ENCODE assay signal across 34 mouse cellular contexts in genomic region chr2:104768697-104769096, GRCm38 (mm10). TPM values are rescaled to one million over a fixed set of nuclear protein-coding genes. Genes with fewer than 3 reads are reported as not detected.
DNase-seq lines count a peak whose midpoint lies in the region; ATAC-seq and TF ChIP-seq lines count a peak whose summit lies in the region.
"Had no signal": no experiment of that assay in that cellular context is flagged by ENCODE, and none has a peak within 500 bp of the region (broad histone marks: within the 10 kb centered on the region; RNA-seq: fewer than 3 reads in every experiment).

No protein-coding gene starts in this region.

- DNase-seq in liver, adult 2 months (ENCODE audit: extremely low read depth, low read depth, low spot score): peak; percentile 85
- DNase-seq in liver, embryonic 11.5 days (ENCODE audit: low spot score): no peak
- no peak for DNase-seq in liver, embryonic 14.5 days (ENCODE audit: low read depth in 3 of 3, low spot score in 3 of 3)
- peak; percentile 28 for DNase-seq in yolk sac, embryonic 10.5 days (ENCODE audit: low spot score)
- DNase-seq in spleen, postnatal 14 days (ENCODE audit: low spot score in 2 of 2): no peak
- no peak for DNase-seq in embryo, embryonic 11 days
- DNase-seq: adrenal gland, adult 2 months; adrenal gland, postnatal 14 days; cerebellum, adult 11 months; cerebellum, adult 2 months; cerebellum, postnatal 10 days; cerebellum, postnatal 36 days; gastrocnemius, postnatal 10 days; gastrocnemius, postnatal 36 days; heart, adult 18-20 months; heart, postnatal 14 days; heart, postnatal 4 days had no signal

- H3K4me3 ChIP-seq in liver, adult 2 months (ENCODE audit: insufficient read depth, low read depth, low read length): no peak overlapping the region
- H3K4me3 ChIP-seq in liver, embryonic 11.5 days (ENCODE audit: low read depth, low read length): no peak overlapping the region
- no peak overlapping the region for H3K4me3 ChIP-seq in liver, embryonic 14.5 days (ENCODE audit: insufficient read depth in 1 of 2, low read depth in 2 of 2, low read length in 2 of 2)
- H3K4me3 ChIP-seq in liver, embryonic 16.5 days (ENCODE audit: low read depth, low read length): no peak overlapping the region
- H3K4me3 ChIP-seq: forebrain, embryonic 10.5 days; forebrain, embryonic 13.5 days; heart, embryonic 12.5 days; heart, embryonic 15.5 days had no signal

- 0 out of 2 replicates have a peak overlapping the region, but pooled peaks have one; percentile 34 for H3K27ac ChIP-seq in liver, adult 2 months (replicated peaks; ENCODE audit: insufficient read depth, low read depth, low read length)
- H3K27ac ChIP-seq in liver, embryonic 11.5 days (ENCODE audit: low read depth, low read length): no peak overlapping the region
- H3K27ac ChIP-seq in liver, embryonic 14.5 days: no peak overlapping the region
- H3K27ac ChIP-seq in liver, embryonic 16.5 days (ENCODE audit: low read length): no peak overlapping the region
- H3K27ac ChIP-seq: forebrain, embryonic 10.5 days; forebrain, embryonic 13.5 days; heart, embryonic 15.5 days; hindbrain, embryonic 14.5 days; hindbrain, postnatal 0 days had no signal

- H3K36me3 ChIP-seq in liver, adult 2 months (ENCODE audit: control insufficient read depth, insufficient read depth, low read length): peaks cover 10% of the 10 kb centered on the region; the same call in 1 of the 2 replicates
- H3K36me3 ChIP-seq in liver, embryonic 11.5 days (ENCODE audit: control insufficient read depth, insufficient read depth, low read length): peaks cover 22% of the 10 kb centered on the region
- H3K36me3 ChIP-seq in liver, embryonic 14.5 days (replicated peaks; ENCODE audit: control insufficient read depth, insufficient read depth, low read depth): no peaks in the 10 kb centered on the region; the same call in 1 of the 2 replicates
- no peaks in the 10 kb centered on the region; the same call in 1 of the 2 replicates for H3K36me3 ChIP-seq in liver, embryonic 16.5 days (ENCODE audit: control insufficient read depth, insufficient read depth)

- no peak overlapping the region for H3K4me2 ChIP-seq in liver, embryonic 11.5 days
- no peak overlapping the region for H3K4me2 ChIP-seq in liver, embryonic 14.5 days (ENCODE audit: low read depth)
- no peak overlapping the region for H3K4me2 ChIP-seq in liver, embryonic 16.5 days (ENCODE audit: low read depth, low read length)
- H3K4me2 ChIP-seq: forebrain, embryonic 13.5 days; heart, embryonic 12.5 days; heart, embryonic 15.5 days; hindbrain, embryonic 14.5 days had no signal

- no peak for TF ChIP-seq CTCF in liver, adult 2 months (IDR thresholded peaks at IDR 0.05; ENCODE audit: low read depth, low read length)
- TF ChIP-seq CTCF in liver, embryonic 14.5 days (IDR thresholded peaks at IDR 0.05; ENCODE audit: low read depth): no peak

- no peak for ATAC-seq in liver, embryonic 11.5 days (replicated peaks; ENCODE audit: low FRiP score)
- ATAC-seq in liver, embryonic 14.5 days (ENCODE audit: insufficient read depth): peak; percentile 45; the same call in 1 of the 2 replicates
- ATAC-seq in liver, embryonic 16.5 days (ENCODE audit: low read depth): peak; percentile 71; the same call in 1 of the 2 replicates
- ATAC-seq: CD4-positive, CD25-positive, alpha-beta regulatory T cell, adult 4 months; forebrain, embryonic 13.5 days; forebrain, embryonic 16.5 days; hindbrain, postnatal 0 days had no signal

- TF ChIP-seq EP300 in liver, embryonic 14.5 days (IDR thresholded peaks at IDR 0.05; ENCODE audit: low read depth): no peak

- TF ChIP-seq POLR2A in liver, adult 2 months (IDR thresholded peaks at IDR 0.05; ENCODE audit: extremely low read depth, insufficient read depth, low read length): no peak

- H3K4me1 ChIP-seq in liver, adult 2 months (ENCODE audit: control insufficient read depth, insufficient read depth, low read length): peaks cover 5% of the 10 kb centered on the region; the same call in 1 of the 2 replicates
- H3K4me1 ChIP-seq in liver, embryonic 11.5 days (replicated peaks; ENCODE audit: control insufficient read depth, insufficient read depth, low read length): no peaks in the 10 kb centered on the region
- no peaks in the 10 kb centered on the region for H3K4me1 ChIP-seq in liver, embryonic 14.5 days (replicated peaks; ENCODE audit: control insufficient read depth in 2 of 2, insufficient read depth in 2 of 2, low read length in 1 of 2)
- H3K4me1 ChIP-seq in liver, embryonic 16.5 days (ENCODE audit: control insufficient read depth, low read depth, low read length): no peaks in the 10 kb centered on the region
- H3K4me1 ChIP-seq: forebrain, embryonic 10.5 days; forebrain, embryonic 13.5 days; heart, embryonic 15.5 days had no signal

- no peak overlapping the region for H3K9ac ChIP-seq in liver, adult 2 months (ENCODE audit: low read depth, low read length)
- H3K9ac ChIP-seq in liver, embryonic 11.5 days (ENCODE audit: low read depth, low read length): no peak overlapping the region
- H3K9ac ChIP-seq in liver, embryonic 14.5 days (replicated peaks): no peak overlapping the region
- H3K9ac ChIP-seq in liver, embryonic 16.5 days (ENCODE audit: low read depth, low read length): no peak overlapping the region
- H3K9ac ChIP-seq: forebrain, embryonic 13.5 days; heart, embryonic 12.5 days; heart, embryonic 15.5 days; hindbrain, embryonic 14.5 days had no signal

- H3K27me3 ChIP-seq in liver, adult 2 months (ENCODE audit: control insufficient read depth, insufficient read depth, low read length): no peaks in the 10 kb centered on the region
- no peaks in the 10 kb centered on the region for H3K27me3 ChIP-seq in liver, embryonic 11.5 days (replicated peaks; ENCODE audit: control insufficient read depth, insufficient read depth, low read length)
- no peaks in the 10 kb centered on the region for H3K27me3 ChIP-seq in liver, embryonic 14.5 days (ENCODE audit: control insufficient read depth, insufficient read depth, low read length)
- H3K27me3 ChIP-seq in liver, embryonic 16.5 days (ENCODE audit: control insufficient read depth, insufficient read depth, low read depth, low read length): no peaks in the 10 kb centered on the region
- H3K27me3 ChIP-seq: forebrain, embryonic 13.5 days; heart, embryonic 12.5 days; heart, embryonic 15.5 days had no signal

- no peaks in the 10 kb centered on the region for H3K9me3 ChIP-seq in liver, embryonic 11.5 days (ENCODE audit: control insufficient read depth, low read length)
- H3K9me3 ChIP-seq in liver, embryonic 14.5 days (ENCODE audit: control insufficient read depth, low read length): no peaks in the 10 kb centered on the region
- no peaks in the 10 kb centered on the region for H3K9me3 ChIP-seq in liver, embryonic 16.5 days (replicated peaks; ENCODE audit: control insufficient read depth, low read length)
- H3K9me3 ChIP-seq: forebrain, embryonic 10.5 days; forebrain, embryonic 13.5 days; heart, embryonic 12.5 days; heart, embryonic 15.5 days had no signal

- WGBS in liver, adult 2 months: 18% methylated on average over 1 of the region's 1 CpGs
- 79% methylated on average over 1 of the region's 1 CpGs for WGBS in liver, embryonic 11.5 days
- 65% methylated on average over 1 of the region's 1 CpGs for WGBS in liver, embryonic 14.5 days (ENCODE audit: insufficient replicate concordance)
- 54% methylated on average over 1 of the region's 1 CpGs for WGBS in liver, embryonic 16.5 days (ENCODE audit: insufficient replicate concordance)

- H3K79me2 ChIP-seq in liver, adult 2 months (ENCODE audit: control insufficient read depth, insufficient read depth, low read length): no peaks in the 10 kb centered on the region

RNA-seq across cellular contexts. Expression of gene Depdc7, which starts 26.0 kb away (rescaled TPM):
- 50.9 and 53.5 TPM in 2 replicates for total RNA-seq in liver, adult 2 months (2014; rRNA removed)
- polyA plus RNA-seq in liver, adult 2 months (2012; rRNA removed): 26.4 and 30.0 TPM in 2 replicates
- polyA plus RNA-seq in liver, embryonic 11.5 days (2014; fragmentation: Nextera tagmentation; extraction: Ambion mirVana): 10.3 and 12.3 TPM in 2 replicates
- 3.9 and 5.7 TPM in 2 replicates for polyA plus RNA-seq in liver, embryonic 14.5 days (2012; rRNA removed)
- 9.5 and 9.8 TPM in 2 replicates for polyA plus RNA-seq in liver, embryonic 14.5 days (2014; fragmentation: Nextera tagmentation; extraction: Ambion mirVana)
- polyA plus RNA-seq in liver, embryonic 16.5 days (2015; fragmentation: Nextera tagmentation; extraction: Ambion mirVana): 13.0 and 14.0 TPM in 2 replicates
- polyA plus RNA-seq: CD4-positive, CD25-positive, alpha-beta regulatory T cell, adult 4 months had no signal

RNA-seq across cellular contexts. Expression of gene Qser1, which starts 47.9 kb away (rescaled TPM):
- 6.0 and 7.3 TPM in 2 replicates for total RNA-seq in liver, adult 2 months (2014; rRNA removed)
- 2.0 and 2.2 TPM in 2 replicates for polyA plus RNA-seq in liver, adult 2 months (2012; rRNA removed)
- 8.8 and 9.0 TPM in 2 replicates for polyA plus RNA-seq in liver, embryonic 11.5 days (2014; fragmentation: Nextera tagmentation; extraction: Ambion mirVana)
- 2.0 and 2.7 TPM in 2 replicates for polyA plus RNA-seq in liver, embryonic 14.5 days (2012; rRNA removed)
- 2.4 and 3.0 TPM in 2 replicates for polyA plus RNA-seq in liver, embryonic 14.5 days (2014; fragmentation: Nextera tagmentation; extraction: Ambion mirVana)
- 1.6 and 1.7 TPM in 2 replicates for polyA plus RNA-seq in liver, embryonic 16.5 days (2015; fragmentation: Nextera tagmentation; extraction: Ambion mirVana)

RNA-seq across cellular contexts. Expression of gene Pin1rt1, which starts 52.5 kb away (rescaled TPM):
- not detected in 2 replicates for total RNA-seq in liver, adult 2 months (2014; rRNA removed)
- polyA plus RNA-seq in liver, adult 2 months (2012; rRNA removed): not detected in 2 replicates
- not detected in 2 replicates for polyA plus RNA-seq in liver, embryonic 11.5 days (2014; fragmentation: Nextera tagmentation; extraction: Ambion mirVana)
- not detected in 2 replicates for polyA plus RNA-seq in liver, embryonic 14.5 days (2012; rRNA removed)
- not detected in 2 replicates for polyA plus RNA-seq in liver, embryonic 14.5 days (2014; fragmentation: Nextera tagmentation; extraction: Ambion mirVana)
- polyA plus RNA-seq in liver, embryonic 16.5 days (2015; fragmentation: Nextera tagmentation; extraction: Ambion mirVana): not detected in 2 replicates
- total RNA-seq: adrenal gland, adult 2 months; adrenal gland, postnatal 14 days; adrenal gland, postnatal 4 days; gastrocnemius, adult 18-20 months; gastrocnemius, postnatal 10 days; gastrocnemius, postnatal 36 days; heart, adult 18-20 months; heart, postnatal 14 days; heart, postnatal 4 days; hindbrain, postnatal 0 days; MEL had no signal
- polyA plus RNA-seq: adrenal gland, adult 2 months; C2C12; CD4-positive, CD25-positive, alpha-beta regulatory T cell, adult 4 months; cortical plate, adult 2 months; embryonic facial prominence, embryonic 11.5 days; embryonic facial prominence, embryonic 14.5 days; forebrain, embryonic 13.5 days; heart, embryonic 12.5 days; heart, embryonic 15.5 days; hindbrain, embryonic 11.5 days; hindbrain, embryonic 14.5 days; hindbrain, postnatal 0 days had no signal

RNA-seq across cellular contexts. Expression of gene Tcp11l1, which starts 56.7 kb away (rescaled TPM):
- 4.1 and 5.3 TPM in 2 replicates for total RNA-seq in liver, adult 2 months (2014; rRNA removed)
- polyA plus RNA-seq in liver, adult 2 months (2012; rRNA removed): 3.1 and 3.5 TPM in 2 replicates
- 20.3 and 22.9 TPM in 2 replicates for polyA plus RNA-seq in liver, embryonic 11.5 days (2014; fragmentation: Nextera tagmentation; extraction: Ambion mirVana)
- 1.0 and 2.5 TPM in 2 replicates for polyA plus RNA-seq in liver, embryonic 14.5 days (2012; rRNA removed)
- 5.0 and 5.2 TPM in 2 replicates for polyA plus RNA-seq in liver, embryonic 14.5 days (2014; fragmentation: Nextera tagmentation; extraction: Ambion mirVana)
- polyA plus RNA-seq in liver, embryonic 16.5 days (2015; fragmentation: Nextera tagmentation; extraction: Ambion mirVana): 4.3 and 4.6 TPM in 2 replicates

Comparison
In these comparisons a context has a peak if more than half of its experiments do, and no peak if none do; other contexts are left out.
1. DNase-seq: peak in liver, adult 2 months (single experiment) and yolk sac, embryonic 10.5 days (single experiment); none in liver, embryonic 11.5 days (single experiment), liver, embryonic 14.5 days (0 of 3), spleen, postnatal 14 days (0 of 2) and embryo, embryonic 11 days (single experiment).